Mouse (Mus musculus) C2C12 (cell line): Measurements from ENCODE around the gene Aox2. TPM values are rescaled to one million over a fixed set of nuclear protein-coding genes. Genes with fewer than 3 reads are reported as not detected.

Source experiments
- H3K27me3 ChIP-seq: one replicate; pipeline ENCODE4 v1.6.1; 2011; ENCODE audit not compliant: control insufficient read depth, insufficient read depth, insufficient read length
- H3K36me3 ChIP-seq: one replicate; pipeline ENCODE4 v1.6.1; 2011; ENCODE audit not compliant: control insufficient read depth, insufficient read depth
- H3K4me3 ChIP-seq: one replicate; pipeline ENCODE4 v1.5.1; 2011; ENCODE audit warnings: mild to moderate bottlenecking, control low read depth; ENCODE audit not compliant: poor library complexity, insufficient read depth, severe bottlenecking
- H3K79me2 ChIP-seq: one replicate; pipeline ENCODE4 v1.6.1; 2011; ENCODE audit not compliant: control insufficient read depth, insufficient read depth
- H3K79me3 ChIP-seq: one replicate; pipeline ENCODE4 v1.6.1; 2011; ENCODE audit warnings: low read depth, control low read depth
- H3ac ChIP-seq: one replicate; pipeline ENCODE3; 2011; ENCODE audit warnings: low read depth; ENCODE audit not compliant: control insufficient read depth, insufficient read length
- CEBPB ChIP-seq: IDR thresholded peaks from one replicate; pipeline ENCODE4 v1.6.1; 2011; ENCODE audit warnings: low read depth, mild to moderate bottlenecking, control low read depth, moderate library complexity
- CTCF ChIP-seq: IDR thresholded peaks from one replicate; pipeline ENCODE4 v1.5.1; 2011; ENCODE audit not compliant: control insufficient read depth, insufficient read depth, insufficient read length
- FOSL1 ChIP-seq: IDR thresholded peaks from one replicate; pipeline ENCODE4 v1.8.0; 2011; ENCODE audit warnings: mild to moderate bottlenecking, low read length; ENCODE audit not compliant: poor library complexity, insufficient read depth, severe bottlenecking
- MAX ChIP-seq: IDR thresholded peaks from one replicate; pipeline ENCODE4 v1.6.1; 2011; ENCODE audit warnings: mild to moderate bottlenecking, control low read depth
- MYOD1 ChIP-seq: IDR thresholded peaks from one replicate; pipeline ENCODE4 v1.6.1; 2011; ENCODE audit warnings: low read depth; ENCODE audit not compliant: control insufficient read depth, insufficient read length
- MYOG ChIP-seq: IDR thresholded peaks from one replicate; pipeline ENCODE4 v1.6.1; 2011; ENCODE audit not compliant: control insufficient read depth, insufficient read length; ENCODE audit errors: extremely low read depth
- USF1 ChIP-seq: IDR thresholded peaks from one replicate; pipeline ENCODE4 v1.6.1; 2011; ENCODE audit warnings: low read depth, mild to moderate bottlenecking, control low read depth, moderate library complexity
- polyA plus RNA-seq: library from polyadenylated mRNA; unstranded; fragments of >200 nt; fragmentation: generic; extraction: Trizol; gene quantifications from one replicate; pipeline ENCODE4 v1.2.1, GENCODE M21; 2012; ENCODE audit warnings: missing spikeins

Gene Aox2
- polyA plus RNA-seq, 1 experiment = not detected

DNA sequence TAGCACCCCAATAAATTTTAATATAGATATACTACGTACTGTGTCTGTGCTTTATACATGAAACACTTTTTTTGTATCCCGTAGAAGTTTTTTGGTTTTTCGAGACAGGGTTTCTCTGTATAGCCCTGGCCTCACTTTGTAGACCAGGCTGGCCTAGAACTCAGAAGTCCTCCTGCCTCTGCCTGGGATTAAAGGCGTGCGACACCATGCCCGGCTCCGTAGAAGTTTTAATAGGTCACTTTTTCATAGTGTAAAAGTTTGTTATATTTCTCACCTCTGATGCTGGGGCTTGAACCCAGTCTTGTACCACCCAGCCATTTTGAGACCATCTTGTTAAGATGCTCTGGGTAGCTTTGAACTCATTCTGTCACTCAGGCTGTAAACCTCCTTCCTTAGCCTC, 129.2 kb downstream of the Aox2 start:
- H3K36me3 ChIP-seq = peaks cover 78% of the 10 kb centered on the region
- no peaks in the 10 kb centered on the region for H3K27me3 ChIP-seq
- H3K79me3 ChIP-seq = no peaks in the 10 kb centered on the region
- no peak overlapping the region for H3ac ChIP-seq
- H3K79me2 ChIP-seq = no peaks in the 10 kb centered on the region
- H3K4me3 ChIP-seq = no peak overlapping the region
- no peak for TF ChIP-seq FOSL1
- TF ChIP-seq MYOG = no peak
- TF ChIP-seq MYOD1 = no peak
- no peak for TF ChIP-seq USF1
- TF ChIP-seq CEBPB = no peak
- TF ChIP-seq CTCF = no peak
- no peak for TF ChIP-seq MAX

GRCm38 (mm10) chr1:58408141-58408540, 130.0 kb downstream of the Aox2 start:
- H3K36me3 ChIP-seq = peaks cover 78% of the 10 kb centered on the region
- TF ChIP-seq FOSL1 = no peak
- TF ChIP-seq CTCF = no peak
- TF ChIP-seq MYOD1 = no peak
- TF ChIP-seq CEBPB = no peak
- TF ChIP-seq MAX = no peak
- TF ChIP-seq USF1 = no peak
- TF ChIP-seq MYOG = no peak
- H3K79me2 ChIP-seq = no peaks in the 10 kb centered on the region

GRCm38 (mm10) chr1:58409553-58410197, 131.5 kb downstream of the Aox2 start:
- H3K36me3 ChIP-seq = peaks cover 78% of the 10 kb centered on the region

More at GRCm38 (mm10) chr1:58408141-58408540, 130.0 kb downstream of the Aox2 start:
- H3K79me3 ChIP-seq = no peaks in the 10 kb centered on the region
- no peak overlapping the region for H3ac ChIP-seq
- H3K4me3 ChIP-seq = no peak overlapping the region
- no peaks in the 10 kb centered on the region for H3K27me3 ChIP-seq

DNA sequence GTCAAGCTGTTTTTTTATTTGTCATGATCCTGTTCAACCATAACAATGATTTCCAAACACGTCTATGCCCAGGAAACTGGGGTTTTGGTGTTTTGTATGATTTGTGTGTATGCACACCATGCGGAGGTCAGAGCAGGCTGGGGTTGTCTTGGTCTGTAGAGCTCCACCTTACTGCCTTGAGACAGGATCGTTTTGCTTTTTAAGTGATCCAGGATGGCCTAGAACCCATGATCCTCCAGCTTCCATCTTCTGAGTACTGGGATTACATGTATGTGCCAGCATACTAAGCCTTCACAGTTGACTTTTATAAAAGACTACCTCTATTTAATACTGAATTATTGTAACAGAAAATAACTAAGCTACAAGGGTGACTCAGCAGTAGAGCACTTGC, 132.1 kb downstream of the Aox2 start:
- peaks cover 3% of the 10 kb centered on the region for H3K79me3 ChIP-seq
- no peak overlapping the region for H3ac ChIP-seq
- no peak overlapping the region for H3K4me3 ChIP-seq
- H3K79me2 ChIP-seq = no peaks in the 10 kb centered on the region
- H3K36me3 ChIP-seq = peaks cover 78% of the 10 kb centered on the region
- TF ChIP-seq CTCF = no peak
- no peak for TF ChIP-seq MAX
- TF ChIP-seq FOSL1 = no peak
- no peak for TF ChIP-seq MYOG
- no peak for TF ChIP-seq CEBPB
- no peak for TF ChIP-seq MYOD1
- no peak for TF ChIP-seq USF1
- no peaks in the 10 kb centered on the region for H3K27me3 ChIP-seq

More at GRCm38 (mm10) chr1:58409553-58410197, 131.5 kb downstream of the Aox2 start:
- H3K79me3 ChIP-seq = no peaks in the 10 kb centered on the region
- H3K79me2 ChIP-seq = no peaks in the 10 kb centered on the region
- no peaks in the 10 kb centered on the region for H3K27me3 ChIP-seq
- TF ChIP-seq FOSL1 (no peak), CTCF (no peak), MYOG (no peak), USF1 (no peak), CEBPB (no peak), MAX (no peak)
- no peak overlapping the region for H3ac ChIP-seq
- no peak overlapping the region for H3K4me3 ChIP-seq

DNA sequence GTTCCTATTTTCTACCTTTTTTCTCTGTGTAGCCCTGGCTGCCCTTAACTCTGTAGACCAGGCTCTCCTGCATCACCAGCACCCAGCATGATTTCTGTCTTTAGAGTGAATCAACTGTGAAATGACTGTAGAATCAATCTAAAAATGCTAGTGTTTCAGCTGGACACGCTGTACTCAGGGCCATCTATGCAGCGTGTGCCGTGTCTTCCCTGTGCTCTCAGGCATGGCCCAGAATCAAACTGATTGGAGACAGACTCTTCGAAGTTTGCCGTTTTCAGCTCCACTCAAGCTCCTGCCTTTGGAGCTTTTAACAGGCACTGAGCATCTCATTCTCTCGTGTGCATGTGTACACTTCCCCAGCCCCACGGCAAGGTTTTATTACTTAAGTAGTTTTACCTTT, 132.7 kb downstream of the Aox2 start:
- Histone ChIP-seq H3K79me2 (peaks cover 4% of the 10 kb centered on the region), H3K79me3 (peaks cover 5% of the 10 kb centered on the region), H3ac (no peak overlapping the region), H3K4me3 (no peak overlapping the region), H3K27me3 (no peaks in the 10 kb centered on the region), H3K36me3 (peaks cover 80% of the 10 kb centered on the region)
- TF ChIP-seq CTCF = no peak

GRCm38 (mm10) chr1:58415442-58415841, 137.3 kb downstream of the Aox2 start:
- peaks cover 50% of the 10 kb centered on the region for H3K79me2 ChIP-seq
- H3K4me3 ChIP-seq = no peak overlapping the region
- no peaks in the 10 kb centered on the region for H3K27me3 ChIP-seq
- no peak overlapping the region for H3ac ChIP-seq
- TF ChIP-seq FOSL1 = no peak
- TF ChIP-seq CEBPB = no peak
- TF ChIP-seq MYOG = no peak
- H3K36me3 ChIP-seq = peaks cover 100% of the 10 kb centered on the region
- peaks cover 45% of the 10 kb centered on the region for H3K79me3 ChIP-seq
